Comparison of ENCODE assay signal across 9 mouse cellular contexts in genomic region chr7:24662575-24662974, GRCm38 (mm10). TPM values are rescaled to one million over a fixed set of nuclear protein-coding genes. Genes with fewer than 3 reads are reported as not detected.
A peak's percentile ranks its signal among the peaks of the same experiment; 100 is the strongest.
DNase-seq lines count a peak whose midpoint lies in the region; ATAC-seq and TF ChIP-seq lines count a peak whose summit lies in the region.
"Had no signal": no experiment of that assay in that cellular context is flagged by ENCODE, and none has a peak within 500 bp of the region (broad histone marks: within the 10 kb centered on the region; RNA-seq: fewer than 3 reads in every experiment).

No protein-coding gene starts in this region.

- TF ChIP-seq CTCF in C2C12 (IDR thresholded peaks at IDR 0.05; ENCODE audit: control insufficient read depth, insufficient read depth, insufficient read length) = peak; percentile 53
- peak; percentile 94 for TF ChIP-seq CTCF in cortical plate, adult 2 months (IDR thresholded peaks at IDR 0.05; ENCODE audit: extremely low read depth, insufficient read depth, low read length)
- peak; percentile 79 for TF ChIP-seq CTCF in liver, adult 2 months (IDR thresholded peaks at IDR 0.05; ENCODE audit: low read depth, low read length)

- no peak overlapping the region for H3K27ac ChIP-seq in cortical plate, adult 2 months (ENCODE audit: insufficient read depth, low read length)
- H3K27ac ChIP-seq in kidney, embryonic 15.5 days = no peak overlapping the region
- H3K27ac ChIP-seq in liver, adult 2 months (replicated peaks; ENCODE audit: insufficient read depth, low read depth, low read length) = no peak overlapping the region

- ATAC-seq in activated CD4-positive, CD25-positive, alpha-beta regulatory T cell, adult 4 months = peak; percentile 67
- 0 out of 2 replicates have a peak, but pooled peaks have one; percentile 56 for ATAC-seq in kidney, embryonic 15.5 days (replicated peaks; ENCODE audit: low FRiP score)

- no peak overlapping the region for H3K9ac ChIP-seq in kidney, embryonic 15.5 days
- no peak overlapping the region for H3K9ac ChIP-seq in liver, adult 2 months (ENCODE audit: low read depth, low read length)

- no peak overlapping the region for H3K4me2 ChIP-seq in kidney, embryonic 15.5 days

- H3K4me3 ChIP-seq in C2C12 (ENCODE audit: insufficient read depth, poor library complexity, severe bottlenecking) = no peak overlapping the region
- no peak overlapping the region for H3K4me3 ChIP-seq in cortical plate, adult 2 months (ENCODE audit: insufficient read depth, low read length)
- H3K4me3 ChIP-seq in kidney, embryonic 15.5 days (replicated peaks) = no peak overlapping the region
- no peak overlapping the region for H3K4me3 ChIP-seq in liver, adult 2 months (ENCODE audit: insufficient read depth, low read depth, low read length)

- peaks cover 28% of the 10 kb centered on the region for H3K27me3 ChIP-seq in C2C12 (ENCODE audit: control insufficient read depth, insufficient read depth, insufficient read length)
- no peaks in the 10 kb centered on the region for H3K27me3 ChIP-seq in kidney, embryonic 15.5 days
- H3K27me3 ChIP-seq in liver, adult 2 months (ENCODE audit: control insufficient read depth, insufficient read depth, low read length) = no peaks in the 10 kb centered on the region
- no peaks in the 10 kb centered on the region for H3K27me3 ChIP-seq in splenic B cell, adult 2 months (ENCODE audit: control insufficient read depth, insufficient read depth, low read length, poor library complexity, severe bottlenecking)

- H3K4me1 ChIP-seq in cortical plate, adult 2 months (ENCODE audit: control insufficient read depth, insufficient read depth, low read length) = no peaks in the 10 kb centered on the region
- H3K4me1 ChIP-seq in kidney, embryonic 15.5 days = no peaks in the 10 kb centered on the region
- no peaks in the 10 kb centered on the region for H3K4me1 ChIP-seq in liver, adult 2 months (ENCODE audit: control insufficient read depth, insufficient read depth, low read length)

- no peaks in the 10 kb centered on the region for H3K9me3 ChIP-seq in kidney, embryonic 15.5 days (replicated peaks)

- H3K79me2 ChIP-seq in C2C12 (ENCODE audit: control insufficient read depth, insufficient read depth) = no peaks in the 10 kb centered on the region
- H3K79me2 ChIP-seq in liver, adult 2 months (ENCODE audit: control insufficient read depth, insufficient read depth, low read length) = no peaks in the 10 kb centered on the region

- peak; percentile 14 for DNase-seq in gastrocnemius, postnatal 25 days
- peak; percentile 28 for DNase-seq in liver, adult 2 months (ENCODE audit: extremely low read depth, low read depth, low spot score)
- peak; percentile 95 for DNase-seq in naive thymus-derived CD4-positive, alpha-beta T cell, adult 2 months (ENCODE audit: low read depth)
- DNase-seq in splenic B cell, adult 2 months (ENCODE audit: low read depth, low spot score) = peak; percentile 90

- no peaks in the 10 kb centered on the region for H3K36me3 ChIP-seq in C2C12 (ENCODE audit: control insufficient read depth, insufficient read depth)
- no peaks in the 10 kb centered on the region for H3K36me3 ChIP-seq in kidney, embryonic 15.5 days
- no peaks in the 10 kb centered on the region for H3K36me3 ChIP-seq in liver, adult 2 months (ENCODE audit: control insufficient read depth, insufficient read depth, low read length)
- no peaks in the 10 kb centered on the region for H3K36me3 ChIP-seq in splenic B cell, adult 2 months (ENCODE audit: control insufficient read depth, insufficient read depth, low read length, poor library complexity, severe bottlenecking)

- no peak for TF ChIP-seq POLR2A in cortical plate, adult 2 months (IDR thresholded peaks at IDR 0.05; ENCODE audit: extremely low read depth, insufficient read depth, low read length)
- no peak for TF ChIP-seq POLR2A in liver, adult 2 months (IDR thresholded peaks at IDR 0.05; ENCODE audit: extremely low read depth, insufficient read depth, low read length)

- no peak overlapping the region for H3ac ChIP-seq in C2C12 (ENCODE audit: control insufficient read depth, insufficient read length, low read depth)

- H3K79me3 ChIP-seq in C2C12 (ENCODE audit: low read depth) = no peaks in the 10 kb centered on the region

- WGBS in kidney, embryonic 15.5 days = 13% methylated on average over 8 of the region's 8 CpGs
- WGBS in liver, adult 2 months = 11% methylated on average over 8 of the region's 8 CpGs

TF ChIP-seq in C2C12, 6 proteins besides CTCF, POLR2A, EP300 and RAD21:
- TF ChIP-seq FOSL1 (IDR thresholded peaks at IDR 0.05; ENCODE audit: insufficient read depth, low read length, poor library complexity, severe bottlenecking) = no peak
- no peak for TF ChIP-seq MYOD1 (IDR thresholded peaks at IDR 0.05; ENCODE audit: control insufficient read depth, insufficient read length, low read depth)

RNA-seq across cellular contexts. Expression of gene Tex101, which starts 13.9 kb away (rescaled TPM):
- not detected for polyA plus RNA-seq in C2C12 (2012; fragmentation: generic; extraction: Trizol)
- not detected for polyA plus RNA-seq in activated CD4-positive, CD25-positive, alpha-beta regulatory T cell, adult 4 months (2017; shearing (Covaris generic))
- not detected in 2 replicates for polyA plus RNA-seq in cortical plate, adult 2 months (2012; rRNA removed)
- total RNA-seq in gastrocnemius, postnatal 25 days (2021) = not detected
- not detected in 2 replicates for polyA plus RNA-seq in kidney, embryonic 15.5 days (2015; fragmentation: Nextera tagmentation; extraction: Ambion mirVana)
- total RNA-seq in liver, adult 2 months (2014; rRNA removed) = not detected in 2 replicates
- polyA plus RNA-seq in liver, adult 2 months (2012; rRNA removed) = not detected in 2 replicates
- total RNA-seq: gastrocnemius, postnatal 4 days had no signal

RNA-seq across cellular contexts. Expression of gene Lypd3, which starts 26.2 kb away (rescaled TPM):
- not detected for polyA plus RNA-seq in C2C12 (2012; fragmentation: generic; extraction: Trizol)
- polyA plus RNA-seq in activated CD4-positive, CD25-positive, alpha-beta regulatory T cell, adult 4 months (2017; shearing (Covaris generic)) = not detected
- polyA plus RNA-seq in cortical plate, adult 2 months (2012; rRNA removed) = not detected in 2 replicates
- total RNA-seq in gastrocnemius, postnatal 25 days (2021) = not detected
- polyA plus RNA-seq in kidney, embryonic 15.5 days (2015; fragmentation: Nextera tagmentation; extraction: Ambion mirVana) = 1.0 and 1.2 TPM in 2 replicates
- total RNA-seq in liver, adult 2 months (2014; rRNA removed) = not detected in 2 replicates
- polyA plus RNA-seq in liver, adult 2 months (2012; rRNA removed) = not detected in 2 replicates
- total RNA-seq: gastrocnemius, postnatal 4 days had no signal

RNA-seq across cellular contexts. Expression of gene BC049730, which starts 46.5 kb away (rescaled TPM):
- not detected for polyA plus RNA-seq in C2C12 (2012; fragmentation: generic; extraction: Trizol)
- polyA plus RNA-seq in activated CD4-positive, CD25-positive, alpha-beta regulatory T cell, adult 4 months (2017; shearing (Covaris generic)) = not detected
- not detected in 2 replicates for polyA plus RNA-seq in cortical plate, adult 2 months (2012; rRNA removed)
- total RNA-seq in gastrocnemius, postnatal 25 days (2021) = not detected
- polyA plus RNA-seq in kidney, embryonic 15.5 days (2015; fragmentation: Nextera tagmentation; extraction: Ambion mirVana) = not detected in 2 replicates
- total RNA-seq in liver, adult 2 months (2014; rRNA removed) = not detected in 2 replicates
- polyA plus RNA-seq in liver, adult 2 months (2012; rRNA removed) = not detected in 2 replicates
- total RNA-seq: gastrocnemius, postnatal 4 days had no signal

RNA-seq across cellular contexts. Expression of gene Phldb3, which starts 52.0 kb away (rescaled TPM):
- 4.1 TPM for polyA plus RNA-seq in C2C12 (2012; fragmentation: generic; extraction: Trizol)
- polyA plus RNA-seq in activated CD4-positive, CD25-positive, alpha-beta regulatory T cell, adult 4 months (2017; shearing (Covaris generic)) = under 1 TPM; 0.25 to 0.73 TPM
- 0.08 and 0.11 TPM in 2 replicates for polyA plus RNA-seq in cortical plate, adult 2 months (2012; rRNA removed)
- under 1 TPM; 0.59 to 0.70 TPM for total RNA-seq in gastrocnemius, postnatal 25 days (2021)
- polyA plus RNA-seq in kidney, embryonic 15.5 days (2015; fragmentation: Nextera tagmentation; extraction: Ambion mirVana) = 0.15 and 0.17 TPM in 2 replicates
- 1.4 and 1.5 TPM in 2 replicates for total RNA-seq in liver, adult 2 months (2014; rRNA removed)
- 3.4 and 3.5 TPM in 2 replicates for polyA plus RNA-seq in liver, adult 2 months (2012; rRNA removed)

Comparison
In these comparisons a context has a peak if more than half of its experiments do, and no peak if none do; other contexts are left out.
1. DNase-seq: peak in every context shown above with its lines; median percentile 95 in naive thymus-derived CD4-positive, alpha-beta T cell, adult 2 months; 90 in splenic B cell, adult 2 months; 28 in liver, adult 2 months; 14 in gastrocnemius, postnatal 25 days.